Mouse (Mus musculus) megakaryocyte, embryonic 14.5 days (primary cell): ENCODE data around the gene C9.

Experiments used
- FLI1 ChIP-seq: IDR thresholded peaks from 2 replicates; pipeline ENCODE4 v1.6.1; 2012; ENCODE audit warnings: low read length, inconsistent platforms, mixed read lengths
- GATA1 ChIP-seq: IDR thresholded peaks from 3 replicates; pipeline ENCODE4 v1.6.1; 2012; ENCODE audit warnings: mixed read lengths, low read length, inconsistent platforms, borderline replicate concordance

DNA sequence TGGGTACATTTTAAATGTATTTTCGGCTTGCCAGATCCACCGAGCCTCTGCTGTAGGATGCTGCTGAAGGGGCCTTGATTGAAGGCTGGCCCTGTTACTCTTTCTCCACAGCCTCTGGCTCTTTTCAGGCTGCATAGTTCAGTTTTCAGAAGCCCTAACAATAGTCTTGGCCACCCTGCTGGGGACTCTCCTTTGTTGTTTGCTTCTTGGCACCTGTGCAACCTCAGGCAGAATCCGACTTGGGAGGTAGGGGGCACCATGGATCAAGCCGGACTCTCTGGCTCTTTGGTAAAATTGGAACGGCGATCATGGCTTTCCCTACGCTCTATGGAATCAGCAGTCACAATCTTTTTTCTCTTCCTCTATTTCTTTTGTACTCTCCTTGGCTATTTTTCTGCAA, 13.3 kb upstream of the C9 start:
- TF ChIP-seq GATA1: no peak
- no peak for TF ChIP-seq FLI1
